8 mouse cellular contexts compared by ENCODE assay signal in genomic region chr3:122275111-122275510, GRCm38 (mm10). TPM values are rescaled to one million over a fixed set of nuclear protein-coding genes. Genes with fewer than 3 reads are reported as not detected.
DNase-seq lines count a peak whose midpoint lies in the region; ATAC-seq lines count a peak whose summit lies in the region.

No protein-coding gene starts in this region.

- no peak overlapping the region for H3K27ac ChIP-seq in heart, embryonic 14.5 days (replicated peaks in 1 of 2; ENCODE audit: control insufficient read depth in 1 of 2, insufficient read depth in 1 of 2, low read depth in 2 of 2, low read length in 2 of 2)
- H3K27ac ChIP-seq in brown adipose tissue, adult 24 weeks (replicated peaks; ENCODE audit: low read depth, low read length) = no peak overlapping the region
- H3K27ac ChIP-seq in hindbrain, embryonic 15.5 days (replicated peaks) = no peak overlapping the region
- no peak overlapping the region for H3K27ac ChIP-seq in midbrain, embryonic 15.5 days

- peaks cover 8 to 33% of the 10 kb centered on the region in 2 experiments; a peak in 3 of 4 replicates for H3K4me1 ChIP-seq in heart, embryonic 14.5 days (ENCODE audit: control insufficient read depth in 2 of 2, insufficient read depth in 2 of 2, low read length in 2 of 2)
- H3K4me1 ChIP-seq in brown adipose tissue, adult 24 weeks (ENCODE audit: control insufficient read depth, insufficient read depth, insufficient read length, low read length) = peaks cover 16% of the 10 kb centered on the region
- H3K4me1 ChIP-seq in hindbrain, embryonic 15.5 days (replicated peaks) = peaks cover 37% of the 10 kb centered on the region
- H3K4me1 ChIP-seq in midbrain, embryonic 15.5 days = peaks cover 41% of the 10 kb centered on the region

- intact Hi-C loops in heart, postnatal 14 days (cut with DNase I) = loop anchor here (2.0 to 10.0 kb wide), 2 partner anchors 16 to 390 kb away; no protein-coding TSS in a partner anchor
- intact Hi-C loops in left cerebral cortex, postnatal 10 days (cut with DNase I) = loop anchor here (10.0 kb wide), 1 partner anchor 390 kb away; no protein-coding TSS in a partner anchor

- H3K4me3 ChIP-seq in heart, embryonic 14.5 days (ENCODE audit: control insufficient read depth in 1 of 2, insufficient read depth in 1 of 2, low read depth in 1 of 2, low read length in 2 of 2) = peak overlapping the region; percentile 10 to 95; a peak in 3 of 4 replicates
- peak overlapping the region; percentile 97 for H3K4me3 ChIP-seq in brown adipose tissue, adult 24 weeks (ENCODE audit: insufficient read depth, low read depth, low read length)
- H3K4me3 ChIP-seq in hindbrain, embryonic 15.5 days = peak overlapping the region; percentile 99
- H3K4me3 ChIP-seq in midbrain, embryonic 15.5 days = peak overlapping the region; percentile 97

- no peak for DNase-seq in heart, postnatal 14 days
- no peak for DNase-seq in retina, embryonic 14.5 days (ENCODE audit: low spot score)
- DNase-seq in natural killer cell, adult 2 months (ENCODE audit: low spot score in 2 of 2) = no peak
- no peak for DNase-seq in left cerebral cortex, postnatal 10 days (ENCODE audit: extremely low spot score in 1 of 2, low spot score in 2 of 2)

- no peaks in the 10 kb centered on the region for H3K9me3 ChIP-seq in heart, embryonic 14.5 days (ENCODE audit: control insufficient read depth, low read length)
- no peaks in the 10 kb centered on the region for H3K9me3 ChIP-seq in hindbrain, embryonic 15.5 days
- H3K9me3 ChIP-seq in midbrain, embryonic 15.5 days = no peaks in the 10 kb centered on the region

- peak overlapping the region; percentile 93 for H3K9ac ChIP-seq in heart, embryonic 14.5 days (ENCODE audit: low read length)
- peak overlapping the region; percentile 97 for H3K9ac ChIP-seq in hindbrain, embryonic 15.5 days
- 0 out of 2 replicates have a peak overlapping the region, but pooled peaks have one; percentile 85 for H3K9ac ChIP-seq in midbrain, embryonic 15.5 days

- peaks cover 51% of the 10 kb centered on the region for H3K36me3 ChIP-seq in heart, embryonic 14.5 days (ENCODE audit: control insufficient read depth, insufficient read depth, low read length)
- H3K36me3 ChIP-seq in hindbrain, embryonic 15.5 days = peaks cover 41% of the 10 kb centered on the region
- H3K36me3 ChIP-seq in midbrain, embryonic 15.5 days (replicated peaks) = peaks cover 30% of the 10 kb centered on the region

- WGBS in heart, embryonic 14.5 days = 80% methylated on average over 10 of the region's 10 CpGs
- WGBS in hindbrain, embryonic 15.5 days = 76% methylated on average over 10 of the region's 10 CpGs
- 74% methylated on average over 10 of the region's 10 CpGs for WGBS in midbrain, embryonic 15.5 days

- no peak for ATAC-seq in heart, embryonic 14.5 days (ENCODE audit: insufficient number of reproducible peaks, insufficient read depth, low FRiP score, low read depth)
- ATAC-seq in hindbrain, embryonic 15.5 days (ENCODE audit: low FRiP score, low read depth) = no peak
- ATAC-seq in midbrain, embryonic 15.5 days (replicated peaks) = no peak

- H3K4me2 ChIP-seq in heart, embryonic 14.5 days (ENCODE audit: low read length) = peak overlapping the region; percentile 88
- H3K4me2 ChIP-seq in hindbrain, embryonic 15.5 days = peak overlapping the region; percentile 92
- H3K4me2 ChIP-seq in midbrain, embryonic 15.5 days = peak overlapping the region; percentile 84

- H3K27me3 ChIP-seq in heart, embryonic 14.5 days (ENCODE audit: control insufficient read depth, insufficient read depth, low read length) = no peaks in the 10 kb centered on the region
- H3K27me3 ChIP-seq in hindbrain, embryonic 15.5 days = no peaks in the 10 kb centered on the region
- no peaks in the 10 kb centered on the region for H3K27me3 ChIP-seq in midbrain, embryonic 15.5 days (replicated peaks)

RNA-seq across cellular contexts. Expression of gene Dnttip2, which starts 0.9 kb away (rescaled TPM):
- 41.1 and 42.9 TPM in 2 replicates for polyA plus RNA-seq in heart, embryonic 14.5 days (2014; fragmentation: Nextera tagmentation; extraction: Ambion mirVana)
- total RNA-seq in heart, postnatal 14 days (2021) = 10 to 100 TPM; 23.9 to 24.1 TPM
- polyA plus RNA-seq in brown adipose tissue, adult 24 weeks (2012; ENCODE audit: insufficient read depth, insufficient read length, missing spikeins) = 27.0 and 40.7 TPM in 2 replicates
- polyA plus RNA-seq in hindbrain, embryonic 15.5 days (2015; fragmentation: Nextera tagmentation; extraction: Ambion mirVana) = 42.2 and 45.2 TPM in 2 replicates
- polyA plus RNA-seq in midbrain, embryonic 15.5 days (2015; fragmentation: Nextera tagmentation; extraction: Ambion mirVana) = 43.9 and 45.2 TPM in 2 replicates
- total RNA-seq in left cerebral cortex, postnatal 10 days (2021) = 10 to 100 TPM; 23.5 to 24.3 TPM

RNA-seq across cellular contexts. Expression of gene Bcar3, which starts 18.8 kb away (rescaled TPM):
- polyA plus RNA-seq in heart, embryonic 14.5 days (2014; fragmentation: Nextera tagmentation; extraction: Ambion mirVana) = 2.7 and 2.8 TPM in 2 replicates
- total RNA-seq in heart, postnatal 14 days (2021) = 1 to 10 TPM; 8.0 to 9.0 TPM
- 6.7 and 8.8 TPM in 2 replicates for polyA plus RNA-seq in brown adipose tissue, adult 24 weeks (2012; ENCODE audit: insufficient read depth, insufficient read length, missing spikeins)
- polyA plus RNA-seq in hindbrain, embryonic 15.5 days (2015; fragmentation: Nextera tagmentation; extraction: Ambion mirVana) = 5.9 and 6.3 TPM in 2 replicates
- polyA plus RNA-seq in midbrain, embryonic 15.5 days (2015; fragmentation: Nextera tagmentation; extraction: Ambion mirVana) = 7.2 and 7.5 TPM in 2 replicates
- total RNA-seq in left cerebral cortex, postnatal 10 days (2021) = 1 to 10 TPM; 8.4 to 8.6 TPM

RNA-seq across cellular contexts. Expression of gene Gclm, which starts 29.8 kb away (rescaled TPM):
- polyA plus RNA-seq in heart, embryonic 14.5 days (2014; fragmentation: Nextera tagmentation; extraction: Ambion mirVana) = 60.0 and 69.3 TPM in 2 replicates
- total RNA-seq in heart, postnatal 14 days (2021) = 10 to 100 TPM; 57.2 to 61.6 TPM
- 56.5 and 64.3 TPM in 2 replicates for polyA plus RNA-seq in brown adipose tissue, adult 24 weeks (2012; ENCODE audit: insufficient read depth, insufficient read length, missing spikeins)
- polyA plus RNA-seq in hindbrain, embryonic 15.5 days (2015; fragmentation: Nextera tagmentation; extraction: Ambion mirVana) = 50.6 and 59.6 TPM in 2 replicates
- polyA plus RNA-seq in midbrain, embryonic 15.5 days (2015; fragmentation: Nextera tagmentation; extraction: Ambion mirVana) = 40.3 and 45.8 TPM in 2 replicates
- total RNA-seq in left cerebral cortex, postnatal 10 days (2021) = 10 to 100 TPM; 54.2 to 59.2 TPM
